Mouse (Mus musculus): ENCODE results near the gene Fut8.

- TF ChIP-seq GATA1 (IDR thresholded peaks at IDR 0.05; ENCODE audit: borderline replicate concordance, low read length), result no peak
- no peak for TF ChIP-seq FLI1 (IDR thresholded peaks at IDR 0.05; ENCODE audit: low read length)
These were observed 263.7 kb downstream of the Fut8 start for GRCm38 (mm10) chr12:77501466-77502240.
